Mouse (Mus musculus): ENCODE results near the gene Btbd35f1.
"Not testable (repeated sequence)": the region's sequence is repeated elsewhere in the genome, so short reads cannot be mapped to it uniquely, and the experiment has no call there.

The Btbd35f1 gene

DNA sequence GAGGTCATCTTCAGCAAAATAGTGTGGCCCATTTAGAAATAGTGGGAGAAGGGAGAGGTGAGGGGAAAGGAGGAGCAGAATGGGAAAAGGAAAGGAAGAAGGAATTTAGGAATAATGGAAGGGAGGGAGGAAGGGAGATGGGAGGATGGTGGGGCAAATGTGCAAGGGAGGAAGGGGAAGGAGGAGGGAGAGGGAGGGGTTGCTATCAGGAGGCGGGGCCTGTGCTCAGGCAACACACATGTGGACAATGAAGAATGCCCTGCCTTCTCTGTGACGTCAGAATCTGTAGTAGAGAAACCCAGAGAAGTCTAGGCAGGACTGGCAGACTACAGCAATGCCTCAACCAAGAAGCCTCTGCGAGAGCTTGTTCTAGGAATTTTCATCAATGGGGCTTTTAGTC is at the start of gene Btbd35f1:
TSS of gene Btbd35f1 (plus strand) at position 301 of the 400 bp plus-strand sequence.
- DNase-seq, result not testable (repeated sequence)

DNA sequence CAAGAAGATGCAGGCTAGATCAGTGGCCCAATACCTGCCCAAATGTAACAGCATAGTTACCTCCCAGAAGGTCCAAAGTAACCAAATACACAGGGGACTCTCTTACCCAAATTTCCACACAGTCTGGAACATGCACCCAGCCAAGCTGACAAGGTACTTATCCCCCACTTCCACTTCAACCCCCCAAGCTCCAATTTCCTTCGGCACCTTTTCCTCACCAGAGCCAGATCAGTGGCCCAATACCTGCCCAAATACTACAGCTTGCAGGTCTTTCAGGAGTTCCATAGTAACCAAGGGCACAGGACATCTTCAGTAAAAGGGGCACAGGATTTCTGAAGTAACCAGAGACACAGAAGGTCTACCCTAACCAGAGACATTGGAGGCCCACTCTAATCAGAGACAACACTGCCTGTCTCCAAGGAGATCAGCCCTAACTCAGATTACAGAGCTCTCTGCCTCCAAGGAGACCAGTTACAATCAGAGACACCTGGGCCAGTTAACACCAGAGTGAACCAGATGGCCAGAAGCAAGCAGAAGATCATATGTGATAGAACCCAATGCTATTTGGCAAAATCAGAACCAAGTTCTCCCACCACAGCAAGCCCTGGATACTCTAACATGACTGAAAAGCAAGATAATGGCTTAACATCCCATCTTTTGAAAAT is 31.2 kb downstream of the Btbd35f1 start:
- DNase-seq, result not testable (repeated sequence)

DNA sequence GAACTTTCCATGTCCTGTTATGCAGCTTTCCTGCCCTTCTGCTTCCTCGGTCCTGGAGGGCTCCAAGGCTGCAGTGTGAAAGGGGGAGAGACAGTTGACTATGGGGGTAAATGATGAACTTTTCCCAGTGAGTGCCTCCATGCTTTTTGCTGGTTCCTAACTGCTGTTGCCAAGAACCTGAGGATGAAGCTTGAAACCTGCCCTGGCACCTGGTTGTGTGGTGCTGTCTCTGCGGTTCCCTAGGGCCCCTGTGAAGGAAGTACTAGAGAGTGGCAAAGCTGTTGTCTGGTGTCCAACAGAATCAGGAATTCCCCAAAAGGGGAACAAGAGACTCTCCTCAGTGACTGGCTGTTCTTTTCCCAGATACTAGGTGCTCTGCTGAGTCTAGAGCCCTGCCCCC is 41.2 kb downstream of the Btbd35f1 start:
- not testable (repeated sequence) for DNase-seq

DNA sequence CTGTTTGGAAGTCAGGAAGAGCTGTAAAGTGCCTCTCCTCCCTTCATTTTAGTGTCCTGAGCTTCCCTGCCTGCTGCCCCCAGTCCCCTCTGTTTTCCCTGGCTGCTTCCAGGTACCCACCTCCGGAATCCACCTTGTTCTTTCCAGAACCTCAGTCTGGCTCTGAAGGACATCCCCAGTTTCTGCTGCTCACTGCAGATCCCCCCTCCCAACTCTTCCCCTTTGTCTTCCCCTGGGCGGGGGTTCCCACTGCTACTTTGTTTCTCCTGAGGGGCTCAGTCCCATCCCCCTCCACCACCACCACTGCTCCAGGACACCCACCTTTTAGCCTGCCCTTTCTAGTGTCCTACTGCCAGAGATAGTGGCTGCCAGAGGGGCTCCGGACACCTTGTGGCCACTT is 41.6 kb downstream of the Btbd35f1 start:
- not testable (repeated sequence) for DNase-seq

All from layer of hippocampus, adult 9-11 months (tissue).